Mouse (Mus musculus) yolk sac, embryonic 10.5 days (tissue): ENCODE measurements around the gene Shmt2.
A peak's percentile ranks its signal among the peaks of the same experiment; 100 is the strongest.

ENCODE experiments used
- DNase-seq: peaks from one replicate; pipeline ENCODE4 v3.0.0-alpha.2; 2017; ENCODE audit warnings: low spot score

The Shmt2 gene

GRCm38 (mm10) chr10:127522088-127522581 is at the start of gene Shmt2:
TSS of gene Shmt2 (minus strand) at chr10:127522444.
- peak; percentile 90 for DNase-seq

- no peak for DNase-seq
Measured at GRCm38 (mm10) chr10:127570937-127571641, 48.8 kb upstream of the Shmt2 start.

GRCm38 (mm10) chr10:127570384-127570783 is 48.1 kb upstream of the Shmt2 start:
- no peak for DNase-seq

GRCm38 (mm10) chr10:127569450-127569849 is 47.2 kb upstream of the Shmt2 start:
- DNase-seq, result peak; percentile 71

GRCm38 (mm10) chr10:127566553-127567326 is 44.5 kb upstream of the Shmt2 start:
- DNase-seq, result no peak

- DNase-seq, result no peak
Measured at GRCm38 (mm10) chr10:127564301-127564700, 42.1 kb upstream of the Shmt2 start.

GRCm38 (mm10) chr10:127563840-127564239 is 41.6 kb upstream of the Shmt2 start:
- DNase-seq, result no peak

GRCm38 (mm10) chr10:127561145-127561544 is 38.9 kb upstream of the Shmt2 start:
- DNase-seq, result no peak

- DNase-seq, result no peak
Measured at GRCm38 (mm10) chr10:127557397-127557796, 35.2 kb upstream of the Shmt2 start.

GRCm38 (mm10) chr10:127555703-127556102 is 33.5 kb upstream of the Shmt2 start:
- no peak for DNase-seq

GRCm38 (mm10) chr10:127549892-127550291 is 27.6 kb upstream of the Shmt2 start:
- no peak for DNase-seq

GRCm38 (mm10) chr10:127548236-127548635 is 26.0 kb upstream of the Shmt2 start:
- DNase-seq, result no peak

- no peak for DNase-seq
Measured at GRCm38 (mm10) chr10:127546505-127546904, 24.3 kb upstream of the Shmt2 start.

- no peak for DNase-seq
Measured at GRCm38 (mm10) chr10:127544375-127544774, 22.1 kb upstream of the Shmt2 start.

GRCm38 (mm10) chr10:127543916-127544315 is 21.7 kb upstream of the Shmt2 start:
- DNase-seq, result no peak

GRCm38 (mm10) chr10:127542720-127543119 is 20.5 kb upstream of the Shmt2 start:
- no peak for DNase-seq

- DNase-seq, result no peak
Measured at GRCm38 (mm10) chr10:127542084-127542483, 19.8 kb upstream of the Shmt2 start.

GRCm38 (mm10) chr10:127541510-127541909 is 19.3 kb upstream of the Shmt2 start:
- DNase-seq, result no peak

- DNase-seq, result peak; percentile 35
Measured at GRCm38 (mm10) chr10:127537854-127538583, 15.8 kb upstream of the Shmt2 start.

- no peak for DNase-seq
Measured at GRCm38 (mm10) chr10:127536586-127537314, 14.5 kb upstream of the Shmt2 start.

- no peak for DNase-seq
Measured at GRCm38 (mm10) chr10:127534929-127535384, 12.7 kb upstream of the Shmt2 start.
